Mouse (Mus musculus) mouse trophoblast stem cell (cell line): ENCODE results near the gene B4galnt4.
"Not testable (repeated sequence)": the region's sequence is repeated elsewhere in the genome, so short reads cannot be mapped to it uniquely, and the experiment has no call there.

Experiments
- in situ Hi-C, 2 experiments: fragments of 300-500 bp; cut with MseI, MboI; formaldehyde crosslinking; loops; 2 replicates in 1 of 2; 3 replicates in 1 of 2; pipeline ENCODE4 v1.15.1; 2025

Gene B4galnt4

GRCm38 (mm10) chr7:141060426-141061242 lies at the start of gene B4galnt4:
Gene B4galnt4 (plus strand): TSS chr7:141061104.
- in situ Hi-C loops, result no loop called here

GRCm38 (mm10) chr7:141011238-141011770 lies 49.6 kb upstream of the B4galnt4 start:
- in situ Hi-C loops, result loop anchor here (5.0 kb wide), 1 partner anchor 36 kb away; no protein-coding TSS in a partner anchor

- in situ Hi-C loops, result no loop called here
Measured at GRCm38 (mm10) chr7:141016707-141017697, 43.9 kb upstream of the B4galnt4 start.

DNA sequence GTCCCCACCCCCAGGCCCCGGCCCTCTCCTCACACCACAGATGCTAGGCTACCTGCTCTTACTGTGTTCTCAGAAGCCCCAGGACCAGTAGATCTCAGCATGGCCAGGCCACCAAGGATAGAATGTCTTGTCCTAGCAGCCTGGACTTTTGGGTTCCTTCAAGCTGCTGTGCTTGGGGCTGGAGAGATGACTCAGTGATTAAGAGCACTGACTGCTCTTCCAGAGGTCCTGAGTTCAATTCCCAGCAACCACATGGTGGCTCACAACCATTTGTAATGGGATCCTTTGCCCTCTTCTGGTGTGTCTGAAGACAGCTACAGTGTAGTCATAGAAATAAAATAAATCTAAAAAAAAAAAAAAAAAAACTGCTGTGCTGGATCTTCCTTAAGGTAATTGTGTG lies 43.1 kb upstream of the B4galnt4 start, which contains the start of gene Ifitm6:
TSS of gene Ifitm6 (minus strand) at position 101 of the 400 bp plus-strand sequence.
- in situ Hi-C loops, result not testable (repeated sequence)

DNA sequence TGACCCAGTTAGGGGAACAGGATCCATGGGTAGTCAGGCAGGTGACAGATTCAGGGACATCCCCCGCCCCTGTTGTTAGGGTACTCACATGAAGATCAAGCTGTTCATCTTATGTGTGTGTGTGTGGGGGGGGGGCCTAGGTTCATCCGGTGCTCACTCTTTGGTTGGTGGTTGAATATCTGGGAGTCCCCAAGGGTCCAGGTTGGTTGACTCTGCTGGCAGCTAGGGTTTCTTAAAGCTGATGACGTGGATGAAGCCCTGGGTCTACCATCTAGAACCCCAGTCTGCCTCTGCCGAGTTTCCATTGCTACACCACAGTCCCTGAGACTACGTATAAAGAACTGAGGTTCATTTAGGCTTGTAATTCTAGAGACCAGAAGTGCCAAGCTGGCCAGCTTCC lies 41.9 kb upstream of the B4galnt4 start:
- in situ Hi-C loops, result no loop called here

DNA sequence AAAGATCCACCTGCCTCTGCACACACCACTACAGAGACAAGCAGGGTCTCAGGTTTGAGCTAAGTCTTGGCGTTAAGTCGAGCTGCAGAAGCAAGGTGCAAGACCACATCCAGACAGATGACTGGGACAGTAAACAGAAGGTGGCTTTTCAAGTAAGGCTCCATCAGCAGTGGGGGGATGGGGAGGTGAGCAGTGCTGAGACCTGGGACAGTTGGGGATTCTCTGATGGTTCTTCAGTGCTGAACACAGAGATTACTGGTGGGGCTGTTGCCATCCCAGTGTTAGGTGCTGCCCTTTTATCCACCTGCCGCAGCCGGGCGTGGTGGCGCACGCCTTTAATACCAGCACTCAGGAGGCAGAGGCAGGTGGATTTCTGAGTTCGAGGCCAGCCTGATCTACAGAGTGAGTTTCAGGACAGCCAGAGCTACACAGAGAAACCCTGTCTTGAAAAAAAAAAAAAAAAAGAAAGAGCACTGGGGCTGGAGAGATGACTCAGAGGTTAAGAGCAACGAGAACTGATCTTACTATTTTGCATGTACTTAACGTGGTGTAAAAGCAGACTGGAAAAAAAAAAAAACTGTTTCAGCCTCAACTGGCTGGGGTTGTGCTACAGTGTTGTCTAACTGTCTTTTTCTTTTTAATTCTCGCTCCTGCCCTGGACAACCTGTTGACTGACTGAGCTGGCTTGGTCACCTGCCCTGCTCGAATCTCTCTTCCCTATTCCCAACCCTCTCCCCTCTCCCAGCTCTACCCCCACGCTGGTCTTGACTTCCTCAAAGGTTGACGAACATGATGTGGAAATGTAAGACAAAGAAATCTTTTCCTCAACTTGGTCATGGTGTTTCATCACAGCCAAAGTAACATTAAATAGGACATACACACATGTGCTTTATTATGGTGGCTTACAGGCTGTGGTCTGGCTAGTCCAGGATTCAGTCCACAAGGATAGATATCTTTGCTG lies 39.1 kb upstream of the B4galnt4 start:
- in situ Hi-C loops, result no loop called here

- in situ Hi-C loops, result no loop called here
Measured at GRCm38 (mm10) chr7:141024865-141025838, 35.8 kb upstream of the B4galnt4 start.

DNA sequence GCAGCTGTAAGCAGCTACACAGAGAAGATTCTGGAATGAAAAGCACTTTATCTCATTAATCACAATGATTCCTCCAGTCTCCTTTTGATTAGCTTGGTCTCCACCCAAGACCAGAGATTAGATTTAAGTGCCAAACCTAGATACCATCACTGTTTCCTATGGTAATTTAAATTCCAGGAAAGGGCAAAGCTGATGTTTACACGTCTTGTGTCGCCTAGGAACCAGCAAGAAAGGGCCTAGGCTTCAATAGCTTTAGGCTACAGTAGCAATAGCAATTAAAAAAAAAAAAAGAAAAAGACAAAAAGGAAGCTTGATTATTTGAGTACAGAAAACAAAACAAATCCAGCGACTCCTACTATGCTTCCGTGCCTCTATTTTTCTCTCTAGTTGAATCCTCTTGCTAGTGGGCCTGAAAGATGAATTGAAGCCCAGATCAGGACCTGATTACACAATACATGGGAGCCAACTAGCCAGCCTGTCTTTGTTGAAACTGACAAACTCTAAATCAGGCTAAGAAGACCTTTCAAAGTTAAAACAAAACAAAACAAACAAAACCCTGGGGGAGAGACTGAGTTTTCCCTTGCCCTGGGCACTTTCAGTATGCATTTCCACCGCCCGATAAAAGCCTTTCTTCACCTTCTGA lies 34.7 kb upstream of the B4galnt4 start:
- in situ Hi-C loops, result no loop called here

GRCm38 (mm10) chr7:141026740-141027098 lies 34.2 kb upstream of the B4galnt4 start:
- in situ Hi-C loops, result no loop called here

GRCm38 (mm10) chr7:141028831-141029230 lies 32.1 kb upstream of the B4galnt4 start, which contains the start of gene Gm17387:
Gene Gm17387 (plus strand): TSS chr7:141029131.
- in situ Hi-C loops, result no loop called here

DNA sequence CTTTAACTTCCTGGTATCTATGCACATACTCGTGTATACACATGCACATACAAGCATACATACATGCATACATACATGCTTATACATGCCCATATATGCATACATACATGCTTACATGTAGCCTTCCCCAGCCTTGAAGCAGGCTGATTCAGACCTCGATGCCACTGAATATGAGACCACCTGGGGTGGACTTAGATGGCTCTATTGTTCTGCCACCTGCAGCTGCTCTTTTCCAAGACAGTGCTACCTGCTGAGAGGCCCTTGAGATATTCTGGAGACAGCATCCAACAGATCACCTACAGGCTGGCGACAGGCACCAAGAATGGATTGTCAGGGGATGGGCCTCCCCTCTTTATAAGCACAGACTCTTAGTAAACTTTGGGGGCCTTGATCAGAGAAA lies 30.5 kb upstream of the B4galnt4 start:
- in situ Hi-C loops, result no loop called here

GRCm38 (mm10) chr7:141032458-141033167 lies 28.3 kb upstream of the B4galnt4 start:
- in situ Hi-C loops, result no loop called here

DNA sequence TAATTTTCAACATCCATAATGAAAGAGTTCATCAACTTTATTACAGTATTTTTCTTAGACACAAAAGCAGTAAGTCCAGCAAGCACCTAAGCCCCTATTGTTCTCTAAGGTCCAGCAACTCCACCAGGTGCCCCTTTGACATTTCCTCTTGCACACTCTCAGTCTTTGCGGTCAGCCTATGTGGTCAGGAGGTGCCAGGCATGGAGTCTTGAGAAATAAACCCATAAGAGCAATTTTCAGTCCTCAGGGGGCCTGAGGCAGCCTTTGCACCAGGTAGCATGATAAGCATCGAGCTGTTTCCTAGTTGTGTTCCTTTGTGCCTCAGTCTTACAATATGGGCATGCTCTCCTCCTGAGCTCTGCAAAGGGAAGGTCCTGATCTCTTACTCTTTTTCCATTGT lies 24.3 kb upstream of the B4galnt4 start:
- in situ Hi-C loops, result not testable (repeated sequence)

DNA sequence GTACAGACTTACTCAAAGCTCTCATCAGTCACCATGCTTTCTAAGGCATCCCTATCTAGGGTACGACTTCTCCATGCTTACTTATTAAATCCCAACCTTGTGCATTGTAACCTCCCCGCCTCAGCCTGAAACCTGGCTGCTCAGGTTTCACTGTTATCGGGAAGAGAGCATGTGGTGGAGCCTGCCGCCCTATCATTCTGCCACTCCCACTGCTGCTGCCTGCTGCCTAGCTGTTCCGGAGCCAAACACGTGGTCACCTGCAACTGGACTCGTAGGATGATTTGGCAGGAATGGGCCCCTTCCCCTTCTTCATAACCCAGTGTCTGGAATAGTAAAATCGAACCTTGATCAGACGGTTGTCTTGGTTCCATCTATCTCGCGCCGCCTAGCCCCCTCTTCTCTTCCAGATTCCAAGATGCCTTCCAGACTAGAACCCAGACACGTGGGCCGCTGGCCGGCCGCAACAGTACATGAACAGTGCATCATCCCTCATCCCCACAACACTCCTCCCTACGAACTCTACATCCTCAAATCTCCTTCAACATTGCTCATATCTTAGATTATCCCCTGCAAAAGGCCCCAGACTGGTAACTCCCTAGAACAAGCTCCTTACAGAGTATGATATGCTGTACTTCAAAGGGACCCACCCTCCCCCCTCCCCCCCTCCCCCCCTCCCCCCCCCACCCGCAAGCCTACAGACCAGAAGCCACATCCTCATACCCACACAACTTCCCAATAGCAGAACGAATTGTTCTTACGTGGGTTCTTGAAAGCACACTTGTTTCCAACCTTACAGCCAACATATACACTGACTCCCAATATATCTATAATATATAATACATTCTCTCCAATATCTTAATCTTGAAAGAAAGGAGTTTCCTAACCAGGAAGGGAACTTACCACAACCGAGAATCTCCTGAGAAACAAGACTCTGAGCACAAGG lies 22.5 kb upstream of the B4galnt4 start:
- in situ Hi-C loops, result no loop called here

- in situ Hi-C loops, result loop anchor here in 1 of 2 experiments (5.0 kb wide), 1 partner anchor 82 kb away; the partner anchor contains the start of genes Gm45717 and Ifitm2
Measured at GRCm38 (mm10) chr7:141039386-141040107, 21.4 kb upstream of the B4galnt4 start.

DNA sequence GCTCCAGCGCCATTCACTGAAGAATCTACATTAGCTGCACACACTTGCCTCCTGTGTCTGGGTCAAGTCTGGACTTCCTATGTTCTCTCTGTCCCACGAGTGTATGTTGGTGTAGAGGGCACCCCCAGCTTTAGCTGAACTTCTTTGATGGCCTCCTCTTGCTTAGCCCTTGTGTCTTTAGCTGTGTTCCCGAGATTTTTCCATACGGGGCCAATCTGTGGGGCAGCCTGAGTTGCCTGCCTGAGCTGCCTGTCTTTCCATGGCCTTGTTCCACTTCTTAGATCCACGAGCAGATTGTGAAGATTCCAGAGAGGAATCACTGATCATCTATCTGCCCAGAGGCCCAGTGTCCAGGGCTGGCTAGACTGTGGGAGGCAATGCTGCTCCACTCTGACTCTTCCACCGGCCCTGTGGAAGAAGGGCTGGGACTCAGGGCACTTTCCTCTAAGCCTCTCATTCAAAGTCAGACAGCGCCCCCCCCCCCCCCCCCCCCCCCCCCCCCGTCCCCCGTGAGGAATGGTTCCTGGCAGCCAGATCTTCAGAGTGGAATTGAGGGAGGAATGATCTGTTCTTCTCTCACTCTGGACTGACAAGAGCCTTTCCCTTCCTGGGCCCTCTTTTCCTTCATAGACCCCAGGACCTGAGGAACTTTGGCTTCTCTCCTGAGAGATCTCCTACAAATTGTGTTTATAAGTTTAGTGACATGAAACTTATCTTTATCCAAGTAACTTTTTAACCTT lies 19.9 kb upstream of the B4galnt4 start:
- in situ Hi-C loops, result loop anchor here in 1 of 2 experiments (5.0 kb wide), 1 partner anchor 84 kb away; the partner anchor contains the start of genes Gm45717 and Ifitm2
